Comparison of ENCODE assay signal across 8 mouse cellular contexts in the genomic region with DNA sequence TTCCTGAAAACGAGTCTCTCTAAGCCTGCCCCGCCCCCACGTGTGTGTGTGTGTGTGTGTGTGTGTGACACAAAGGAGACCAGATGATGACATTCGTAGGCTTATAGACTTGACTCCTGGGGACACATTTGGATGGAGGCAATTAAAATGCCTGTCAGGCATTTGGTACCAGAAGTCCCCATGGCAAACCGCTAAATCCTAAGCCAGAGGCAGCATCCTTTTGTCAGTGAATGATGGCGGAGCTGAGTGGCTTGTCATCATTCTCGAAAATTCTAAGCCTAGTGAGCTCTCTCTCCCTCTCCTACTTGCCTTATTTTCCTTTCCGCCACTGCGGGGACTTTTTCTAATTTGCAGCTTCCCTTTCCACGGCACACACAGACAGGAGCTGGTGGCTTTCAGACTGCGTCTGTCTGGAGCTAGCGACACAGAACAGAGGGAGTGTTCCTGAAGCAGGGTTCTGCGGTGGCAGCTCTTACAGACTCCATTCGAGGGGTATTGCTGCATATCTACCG.
DNase-seq lines count a peak whose midpoint lies in the region; ATAC-seq and TF ChIP-seq lines count a peak whose summit lies in the region.

No protein-coding gene starts in this region.

- no peak for TF ChIP-seq CTCF in brain, embryonic 14.5 days (IDR thresholded peaks at IDR 0.05; ENCODE audit: borderline replicate concordance, extremely low read depth, insufficient read depth, insufficient read length)

- TF ChIP-seq POLR2A in brain, embryonic 14.5 days (IDR thresholded peaks at IDR 0.05; ENCODE audit: borderline replicate concordance, extremely low read depth, insufficient read depth, insufficient read length, poor library complexity, severe bottlenecking), result peak; percentile 34; the same call in 1 of the 2 replicates

- intact Hi-C loops in left cerebral cortex, postnatal 14 days (cut with DNase I), result loop anchor here (5.0 kb wide), 2 partner anchors 66 to 144 kb away; a partner anchor contains a TSS

- ATAC-seq in activated CD4-positive, CD25-positive, alpha-beta regulatory T cell, adult 4 months, result no peak

- peak; percentile 93 for DNase-seq in brain, embryonic 14.5 days (ENCODE audit: low read depth)
- DNase-seq in cerebellum, postnatal 4 days (ENCODE audit: low spot score in 2 of 2), result peak; percentile 49 to 61
- peak; percentile 83 to 86 for DNase-seq in frontal cortex, postnatal 36 days (ENCODE audit: low spot score in 2 of 2)
- DNase-seq in left cerebral cortex, postnatal 14 days (ENCODE audit: low spot score in 2 of 2), result peak; percentile 85 to 88
- DNase-seq in retina, embryonic 14.5 days (ENCODE audit: low spot score), result peak; percentile 66
- DNase-seq in urinary bladder, postnatal 36 days (ENCODE audit: low spot score in 2 of 2), result no peak
- DNase-seq in ovary, adult 18-20 months (ENCODE audit: low spot score), result no peak

Comparison
In these comparisons a context has a peak if more than half of its experiments do, and no peak if none do; other contexts are left out.
1. DNase-seq: peak in brain, embryonic 14.5 days (single experiment), cerebellum, postnatal 4 days (2 of 2), frontal cortex, postnatal 36 days (2 of 2), left cerebral cortex, postnatal 14 days (2 of 2) and retina, embryonic 14.5 days (single experiment); none in urinary bladder, postnatal 36 days (0 of 2) and ovary, adult 18-20 months (single experiment).